Mouse (Mus musculus) hindbrain, embryonic 13.5 days (tissue): ENCODE measurements at regions not wholly inside any gene's neighbourhood (a gene's known extent, or its start where the extent isn't known, plus 50 kb on each side); places are given as distances from the start of the nearest gene placed in this dataset.
A peak's percentile ranks its signal among the peaks of the same experiment; 100 is the strongest.

ENCODE experiments used
- ATAC-seq: fragments of 200-750 bp; cut with Nextera tagmentation; 2 replicates; pipeline ENCODE4 v1.8.0; 2017; ENCODE audit warnings: moderate TSS enrichment; ENCODE audit not compliant: low FRiP score
- H3K27ac ChIP-seq: fragments of 300-500 bp; sonication (generic); 2 replicates; pipeline ENCODE4 v1.5.1; 2015; ENCODE audit warnings: inconsistent platforms, mild to moderate bottlenecking, moderate library complexity
- H3K27me3 ChIP-seq: fragments of 300-500 bp; sonication (generic); 2 replicates; pipeline ENCODE4 v1.6.1; 2015; ENCODE audit warnings: mild to moderate bottlenecking, inconsistent platforms
- H3K36me3 ChIP-seq: fragments of 300-500 bp; sonication (generic); 2 replicates; pipeline ENCODE4 v1.6.1; 2015; ENCODE audit warnings: mild to moderate bottlenecking, inconsistent platforms
- H3K4me1 ChIP-seq: fragments of 300-500 bp; sonication (generic); replicated peaks from 2 replicates; pipeline ENCODE4 v1.6.1; 2015; ENCODE audit warnings: inconsistent platforms
- H3K4me2 ChIP-seq: fragments of 300-500 bp; sonication (generic); 2 replicates; pipeline ENCODE4 v1.6.1; 2015; ENCODE audit warnings: inconsistent platforms, mild to moderate bottlenecking, moderate library complexity
- H3K4me3 ChIP-seq: fragments of 300-500 bp; sonication (generic); 2 replicates; pipeline ENCODE4 v1.5.1; 2015; ENCODE audit warnings: mild to moderate bottlenecking, inconsistent platforms
- H3K9ac ChIP-seq: fragments of 300-500 bp; sonication (generic); 2 replicates; pipeline ENCODE4 v1.6.1; 2015; ENCODE audit warnings: mild to moderate bottlenecking, inconsistent platforms
- H3K9me3 ChIP-seq: fragments of 300-500 bp; sonication (generic); 2 replicates; pipeline ENCODE4 v1.6.1; 2016; ENCODE audit warnings: inconsistent platforms
- WGBS: fragments of 180-500 bp; shearing (Covaris S2); methylation state at CpG from one replicate; pipeline ENCODE4 v1.1.7; 2015; 5-methylcytosine and 5-hydroxymethylcytosine counted together

DNA sequence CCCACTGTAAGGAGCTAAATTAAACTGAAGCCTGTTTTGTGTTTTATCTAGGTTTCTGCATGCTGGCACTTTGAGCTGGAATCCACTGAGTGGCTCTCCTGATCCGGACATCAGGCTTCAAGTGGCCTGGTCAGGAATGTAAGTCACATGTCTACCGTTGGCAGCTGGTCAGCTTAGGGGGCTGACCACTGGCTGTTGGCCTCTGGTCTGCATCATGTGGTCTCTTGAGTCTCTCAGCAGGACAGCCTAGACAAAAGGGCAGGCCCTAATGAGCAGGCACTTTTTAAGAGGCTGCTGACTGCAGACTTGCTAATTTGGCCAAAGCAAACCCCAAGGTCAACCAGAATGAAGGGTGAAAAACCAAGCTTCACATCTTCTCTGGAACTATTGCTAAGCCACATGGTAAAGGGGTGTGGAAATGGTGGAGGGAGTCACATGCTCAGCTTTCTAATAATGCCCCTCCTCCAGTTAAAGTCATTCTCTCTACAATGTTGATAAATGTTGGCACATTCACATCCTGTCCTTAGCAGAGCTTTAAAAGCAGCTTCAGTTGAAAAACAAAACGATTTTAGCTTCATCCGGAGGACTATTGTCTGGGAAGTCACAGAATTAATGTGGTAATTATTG, 493.1 kb downstream of the Slc4a3 start:
- 68% methylated on average over 4 of the region's 4 CpGs for WGBS
- Histone ChIP-seq H3K27ac (no peak overlapping the region), H3K4me2 (no peak overlapping the region), H3K4me1 (no peaks in the 10 kb centered on the region), H3K4me3 (no peak overlapping the region), H3K9ac (no peak overlapping the region), H3K27me3 (no peaks in the 10 kb centered on the region), H3K9me3 (no peaks in the 10 kb centered on the region), H3K36me3 (no peaks in the 10 kb centered on the region)
- ATAC-seq, result no peak

DNA sequence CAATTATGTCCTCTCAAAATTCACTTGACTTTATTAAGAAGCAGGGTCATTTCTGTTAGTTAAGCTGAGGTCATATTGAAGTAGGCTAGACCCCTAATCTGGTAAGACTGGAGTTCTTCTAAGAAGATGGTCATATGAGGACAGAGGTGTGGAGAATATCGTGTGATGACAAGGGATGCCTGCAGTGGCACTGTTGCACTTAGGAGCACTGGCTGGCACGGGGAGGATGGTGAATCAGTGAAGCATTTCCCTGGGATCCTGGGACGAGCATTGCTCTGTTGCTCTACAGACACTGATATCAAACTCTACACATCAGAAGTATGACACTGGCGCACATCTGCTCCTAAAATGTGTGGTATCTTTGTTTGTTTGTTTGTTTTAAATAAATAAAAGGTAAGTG, 493.6 kb downstream of the Slc4a3 start:
- H3K4me3 ChIP-seq, result no peak overlapping the region
- no peaks in the 10 kb centered on the region for H3K27me3 ChIP-seq
- H3K9me3 ChIP-seq, result no peaks in the 10 kb centered on the region
- H3K4me2 ChIP-seq, result no peak overlapping the region
- WGBS, result 85% methylated on average over 4 of the region's 4 CpGs
- H3K36me3 ChIP-seq, result no peaks in the 10 kb centered on the region
- no peak for ATAC-seq
- H3K4me1 ChIP-seq, result no peaks in the 10 kb centered on the region
- H3K9ac ChIP-seq, result no peak overlapping the region
- no peak overlapping the region for H3K27ac ChIP-seq

DNA sequence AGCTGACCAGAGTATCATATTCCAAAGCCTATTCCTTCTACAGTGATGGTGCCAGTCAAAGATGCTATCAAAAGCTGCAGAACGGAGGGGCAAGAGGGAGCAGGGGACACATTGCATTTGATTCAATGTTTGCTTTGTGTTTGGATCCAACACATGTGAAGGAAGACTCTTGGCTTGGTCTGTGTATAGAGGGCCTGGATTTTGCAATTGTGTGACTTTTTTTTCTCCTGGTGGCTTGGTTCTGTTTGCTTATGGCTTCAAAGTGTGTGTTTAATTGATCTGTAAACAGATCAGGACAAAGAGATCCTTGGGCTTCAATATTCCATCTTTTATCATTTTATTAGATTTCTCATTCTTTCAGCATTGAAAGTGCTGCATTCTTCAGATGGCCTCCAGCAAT, 504.2 kb downstream of the Slc4a3 start:
- Histone ChIP-seq H3K27me3 (no peaks in the 10 kb centered on the region), H3K4me3 (no peak overlapping the region), H3K36me3 (no peaks in the 10 kb centered on the region), H3K9me3 (no peaks in the 10 kb centered on the region), H3K9ac (no peak overlapping the region), H3K4me1 (peaks cover 11% of the 10 kb centered on the region), H3K4me2 (no peak overlapping the region), H3K27ac (no peak overlapping the region)
- ATAC-seq, result no peak
- 89% methylated on average over 1 of the region's 1 CpGs for WGBS

DNA sequence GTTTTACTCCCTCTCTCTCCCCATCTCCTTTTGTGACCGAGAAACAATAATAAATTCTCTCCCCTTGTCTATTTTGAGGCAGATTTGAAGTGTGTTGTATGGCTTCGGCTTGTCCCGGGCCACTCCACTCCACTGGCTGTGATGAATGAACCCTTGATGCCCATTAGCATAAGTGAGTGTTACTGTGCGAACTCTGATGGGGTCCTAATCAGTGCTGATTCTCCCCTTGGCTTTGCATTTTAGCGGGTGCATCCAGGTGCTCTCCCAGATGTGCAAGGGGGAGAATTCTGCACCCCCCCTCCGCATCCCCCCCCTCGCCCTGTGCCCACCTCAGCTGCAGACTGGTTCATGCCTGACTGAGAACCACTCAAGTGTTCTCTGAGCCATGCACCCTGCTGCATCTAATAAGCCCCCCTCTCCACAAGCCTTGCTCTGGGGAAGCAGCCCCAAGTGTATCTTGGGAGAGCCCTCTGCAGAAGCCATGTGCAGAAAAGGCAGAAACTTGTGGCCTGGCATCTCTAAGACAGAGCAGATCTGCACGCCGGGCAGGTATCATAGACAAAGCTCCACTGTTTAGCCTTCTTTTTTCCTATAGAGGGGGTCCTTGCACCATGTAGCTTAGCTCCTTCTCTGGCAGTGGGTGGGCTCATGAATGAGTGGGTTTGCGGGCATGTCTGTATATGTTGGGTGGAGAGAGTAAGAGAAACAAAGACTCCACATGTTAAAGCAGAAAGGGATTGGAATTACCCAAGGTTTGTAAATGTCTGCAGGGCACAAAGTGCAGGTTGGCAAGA, 507.5 kb downstream of the Slc4a3 start:
- H3K4me3 ChIP-seq, result no peak overlapping the region
- H3K9ac ChIP-seq, result 0 out of 2 replicates have a peak overlapping the region, but pooled peaks have one; percentile 5
- H3K27me3 ChIP-seq, result no peaks in the 10 kb centered on the region
- no peaks in the 10 kb centered on the region for H3K36me3 ChIP-seq
- WGBS, result 43% methylated on average over 10 of the region's 10 CpGs
- ATAC-seq, result no peak
- no peak overlapping the region for H3K27ac ChIP-seq
- H3K4me2 ChIP-seq, result no peak overlapping the region
- H3K4me1 ChIP-seq, result peaks cover 11% of the 10 kb centered on the region
- no peaks in the 10 kb centered on the region for H3K9me3 ChIP-seq

DNA sequence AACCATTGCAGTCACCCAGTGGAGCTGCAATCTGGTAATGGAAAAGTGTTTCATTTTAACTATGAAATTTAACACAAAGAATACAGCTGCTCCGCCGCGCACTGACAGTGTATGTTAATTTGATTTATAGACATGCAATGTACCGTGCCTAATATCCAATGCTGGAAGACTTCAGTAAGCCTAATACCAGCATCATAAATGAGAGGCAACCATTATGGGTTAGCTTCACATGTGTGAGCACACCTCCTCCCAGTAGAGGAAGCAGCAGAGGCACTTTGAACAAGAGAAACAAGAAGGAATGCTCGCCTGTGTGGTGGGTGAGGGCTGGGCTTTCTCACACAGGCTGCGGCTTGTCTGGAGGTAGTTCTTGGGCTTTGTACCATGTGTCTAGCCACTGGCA, 519.7 kb downstream of the Slc4a3 start:
- Histone ChIP-seq H3K27me3 (no peaks in the 10 kb centered on the region), H3K27ac (peak overlapping the region; percentile 40), H3K4me3 (no peak overlapping the region), H3K4me2 (no peak overlapping the region), H3K9ac (no peak overlapping the region), H3K4me1 (peaks cover 14% of the 10 kb centered on the region), H3K36me3 (no peaks in the 10 kb centered on the region), H3K9me3 (no peaks in the 10 kb centered on the region)
- ATAC-seq, result peak; percentile 52; the same call in 1 of the 2 replicates
- WGBS, result 47% methylated on average over 6 of the region's 6 CpGs

DNA sequence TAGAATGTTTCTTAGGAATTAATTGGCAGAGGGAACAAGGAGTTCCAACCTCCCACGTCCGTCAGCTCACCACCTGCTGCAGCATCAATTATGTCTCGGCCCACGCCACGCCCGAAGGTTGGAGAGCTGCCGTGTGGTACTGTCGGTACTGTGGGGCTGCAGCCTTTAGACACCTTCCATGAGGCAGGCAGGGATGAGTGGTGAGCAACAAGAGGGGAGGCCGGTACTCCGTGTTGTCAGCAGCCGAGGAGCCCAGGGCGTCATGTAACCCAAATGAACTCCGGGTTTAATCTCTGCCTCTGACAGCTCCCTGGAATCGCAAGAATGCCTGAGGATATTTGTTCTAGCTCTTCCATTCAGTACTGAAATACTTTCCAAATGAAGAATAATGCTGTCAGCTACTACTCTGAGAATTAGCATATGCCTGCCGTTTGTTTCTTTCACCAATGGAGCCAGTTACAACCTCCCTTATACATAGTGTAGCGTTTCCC, 524.8 kb downstream of the Slc4a3 start:
- no peaks in the 10 kb centered on the region for H3K27me3 ChIP-seq
- no peaks in the 10 kb centered on the region for H3K9me3 ChIP-seq
- no peak overlapping the region for H3K9ac ChIP-seq
- no peak for ATAC-seq
- no peak overlapping the region for H3K4me3 ChIP-seq
- H3K36me3 ChIP-seq, result no peaks in the 10 kb centered on the region
- WGBS, result 63% methylated on average over 16 of the region's 16 CpGs
- H3K27ac ChIP-seq, result no peak overlapping the region
- H3K4me1 ChIP-seq, result peaks cover 23% of the 10 kb centered on the region
- H3K4me2 ChIP-seq, result no peak overlapping the region

DNA sequence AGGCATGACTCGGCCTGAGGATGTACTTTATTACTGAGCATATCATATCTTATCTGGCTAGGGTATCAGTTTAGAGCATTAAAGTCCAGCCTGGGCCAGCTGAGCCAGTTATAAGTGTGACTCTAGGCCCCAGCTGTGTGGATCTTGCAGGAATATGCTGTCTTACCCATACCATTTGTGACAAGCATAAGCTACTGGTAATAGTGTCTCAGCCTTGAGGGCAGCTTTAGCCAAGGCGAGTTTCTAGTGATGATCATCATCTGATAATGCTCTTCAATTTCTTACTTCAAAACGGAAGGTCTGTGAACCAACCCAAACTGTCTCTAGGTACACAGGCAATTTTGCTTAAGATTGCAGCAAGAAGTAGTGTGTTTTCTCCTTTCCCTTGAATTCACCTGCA, 529.1 kb downstream of the Slc4a3 start:
- no peak for ATAC-seq
- Histone ChIP-seq H3K27ac (peak overlapping the region; percentile 70), H3K27me3 (no peaks in the 10 kb centered on the region), H3K4me3 (no peak overlapping the region), H3K4me1 (peaks cover 25% of the 10 kb centered on the region), H3K36me3 (no peaks in the 10 kb centered on the region), H3K9me3 (no peaks in the 10 kb centered on the region), H3K4me2 (no peak overlapping the region), H3K9ac (no peak overlapping the region)
- WGBS, result 69% methylated on average over 3 of the region's 3 CpGs

DNA sequence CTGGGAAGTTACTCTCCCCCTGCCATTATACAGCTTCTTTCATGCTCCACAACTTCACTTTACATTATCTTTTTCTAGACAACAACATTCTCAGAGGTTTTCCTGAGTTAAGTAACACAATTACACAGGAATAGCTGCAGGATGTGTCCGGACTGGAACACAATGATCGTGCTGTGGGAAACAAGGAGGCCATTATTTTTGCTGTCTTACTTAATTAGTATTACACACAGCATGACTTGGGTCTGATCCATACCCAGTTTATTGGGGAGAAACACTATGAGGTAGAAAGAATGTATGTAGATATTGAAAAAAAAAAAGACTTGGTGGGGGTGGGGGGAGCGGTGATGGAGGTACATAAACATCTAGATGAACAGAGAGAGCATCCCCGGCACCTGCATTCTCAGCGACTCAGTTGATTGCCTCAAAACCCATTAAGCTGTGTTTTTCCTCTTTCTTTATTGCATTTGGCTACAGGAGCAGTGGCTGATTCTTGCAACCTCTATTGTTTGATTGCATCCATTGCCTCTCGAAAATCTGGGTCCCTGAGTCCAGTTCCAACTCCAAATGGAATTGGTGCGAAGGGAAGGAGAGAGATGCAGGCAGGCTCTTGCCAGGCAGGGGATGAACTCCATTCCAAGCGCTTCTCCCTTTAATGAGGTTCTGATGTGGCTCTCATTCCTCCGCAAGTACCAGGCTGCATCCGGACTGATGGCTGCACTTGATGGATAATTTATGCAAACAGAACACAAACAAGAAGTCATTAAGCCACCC, 529.8 kb downstream of the Slc4a3 start:
- Histone ChIP-seq H3K4me1 (peaks cover 23% of the 10 kb centered on the region), H3K27ac (peak overlapping the region; percentile 70), H3K36me3 (no peaks in the 10 kb centered on the region), H3K27me3 (no peaks in the 10 kb centered on the region), H3K4me2 (peak overlapping the region; percentile 26), H3K9me3 (no peaks in the 10 kb centered on the region), H3K9ac (no peak overlapping the region), H3K4me3 (no peak overlapping the region)
- ATAC-seq, result no peak
- WGBS, result 32% methylated on average over 10 of the region's 10 CpGs

DNA sequence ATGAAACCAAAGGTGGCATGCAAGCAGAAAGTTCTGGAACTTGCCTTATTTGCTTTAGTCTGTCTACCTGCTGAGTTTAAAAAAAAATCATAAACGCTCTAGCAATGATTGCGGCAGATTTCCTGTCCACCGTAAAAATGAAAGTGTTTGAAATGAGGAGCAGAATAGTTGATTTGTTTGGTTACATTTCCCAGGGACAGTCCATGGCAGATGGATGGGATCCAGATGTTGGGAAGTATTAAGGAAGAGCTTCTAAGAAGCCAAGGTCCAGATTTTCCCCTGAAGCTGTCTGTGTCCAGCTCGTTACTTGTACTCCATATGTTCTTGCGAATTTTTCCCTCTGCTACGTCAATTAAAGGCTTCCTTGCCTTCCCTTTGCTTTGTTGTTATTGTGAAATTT, 534.2 kb downstream of the Slc4a3 start:
- no peaks in the 10 kb centered on the region for H3K9me3 ChIP-seq
- H3K36me3 ChIP-seq, result no peaks in the 10 kb centered on the region
- WGBS, result 82% methylated on average over 6 of the region's 6 CpGs
- peaks cover 14% of the 10 kb centered on the region for H3K4me1 ChIP-seq
- no peak overlapping the region for H3K4me2 ChIP-seq
- ATAC-seq, result no peak
- no peak overlapping the region for H3K9ac ChIP-seq
- no peaks in the 10 kb centered on the region for H3K27me3 ChIP-seq
- no peak overlapping the region for H3K4me3 ChIP-seq
- no peak overlapping the region for H3K27ac ChIP-seq

DNA sequence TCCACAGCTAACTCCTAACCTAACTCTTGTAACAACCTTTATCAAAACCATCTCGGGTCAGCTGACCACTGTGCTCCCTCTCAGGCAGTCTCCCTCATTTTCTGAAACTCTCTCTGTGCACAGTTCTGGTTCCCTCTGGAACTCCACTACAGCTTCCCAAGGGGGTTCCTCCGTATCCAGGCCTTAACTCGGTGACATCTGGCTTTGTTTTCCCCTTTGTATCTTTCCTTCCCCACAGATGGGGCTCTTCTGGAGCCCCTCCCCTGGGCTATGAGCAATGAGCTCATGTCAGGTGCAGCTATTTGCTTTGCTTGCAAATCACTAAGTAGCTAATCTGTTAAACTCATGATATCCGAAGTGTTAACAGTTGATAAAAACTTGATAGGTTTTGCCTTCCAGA, 535.6 kb downstream of the Slc4a3 start:
- 0 out of 2 replicates have a peak, but pooled peaks cover 4% of the 10 kb centered on the region for H3K4me1 ChIP-seq
- H3K9ac ChIP-seq, result no peak overlapping the region
- 44% methylated on average over 4 of the region's 4 CpGs for WGBS
- no peak overlapping the region for H3K4me2 ChIP-seq
- no peak overlapping the region for H3K27ac ChIP-seq
- no peaks in the 10 kb centered on the region for H3K27me3 ChIP-seq
- H3K36me3 ChIP-seq, result no peaks in the 10 kb centered on the region
- ATAC-seq, result no peak
- H3K9me3 ChIP-seq, result no peaks in the 10 kb centered on the region
- no peak overlapping the region for H3K4me3 ChIP-seq

DNA sequence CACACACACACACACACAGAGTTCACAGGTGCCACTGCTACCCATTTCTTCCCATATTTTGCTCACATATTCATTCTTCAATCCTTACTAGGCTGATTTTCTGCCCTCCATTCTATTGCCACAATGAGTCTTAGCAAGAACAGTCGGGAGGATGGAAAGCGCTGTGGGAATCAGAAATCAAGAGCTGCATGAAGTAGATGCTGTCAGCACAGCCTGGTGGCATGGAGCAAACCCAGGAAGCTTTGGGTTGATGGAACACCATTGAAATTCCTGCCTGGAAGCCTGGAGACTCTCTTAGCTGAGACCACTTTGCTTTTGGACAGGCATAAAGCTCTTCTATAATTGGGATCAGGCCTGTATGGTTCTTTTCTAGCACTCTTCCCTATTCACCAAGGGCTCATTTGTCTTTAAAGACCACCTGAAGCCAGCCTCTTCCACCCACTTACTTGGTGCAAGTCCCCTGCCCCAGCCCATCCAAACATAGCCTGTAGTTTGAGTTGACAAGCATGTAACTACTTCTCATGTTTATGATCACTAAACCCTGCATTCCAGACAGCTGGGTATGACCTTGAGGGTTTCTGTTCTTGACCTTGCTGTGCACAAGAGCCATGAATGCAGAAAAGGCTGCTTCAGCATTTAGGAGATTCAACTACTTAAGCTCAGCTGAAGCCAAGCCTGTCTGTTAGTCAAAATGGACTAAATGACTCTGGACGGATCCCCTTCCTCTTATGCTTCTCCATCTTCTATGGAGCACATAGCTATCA, 537.4 kb downstream of the Slc4a3 start:
- Histone ChIP-seq H3K4me3 (no peak overlapping the region), H3K9me3 (no peaks in the 10 kb centered on the region), H3K27me3 (no peaks in the 10 kb centered on the region), H3K27ac (no peak overlapping the region), H3K4me2 (no peak overlapping the region), H3K4me1 (no peaks in the 10 kb centered on the region), H3K9ac (no peak overlapping the region), H3K36me3 (no peaks in the 10 kb centered on the region)
- ATAC-seq, result no peak
- WGBS, result 92% methylated on average over 3 of the region's 3 CpGs

DNA sequence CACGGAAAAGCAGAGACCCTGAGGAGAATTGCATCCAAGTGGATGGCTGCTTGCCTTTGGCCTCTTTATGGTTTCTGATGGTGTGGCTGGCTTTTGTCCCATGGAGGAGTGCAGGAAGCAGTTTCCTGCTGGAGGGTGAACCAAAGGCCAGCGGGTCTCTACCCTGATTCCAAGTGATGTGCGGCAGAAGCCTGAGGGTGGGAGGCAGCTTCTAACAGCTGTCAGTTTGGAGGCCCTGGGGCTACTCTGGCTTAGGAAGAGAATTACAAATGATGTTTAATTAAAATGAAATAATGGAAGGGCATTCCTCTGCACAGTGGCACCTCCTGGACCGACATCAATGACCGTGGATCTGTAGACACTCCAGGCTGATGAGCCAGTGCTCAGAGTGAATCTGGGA, 545.0 kb downstream of the Slc4a3 start:
- Histone ChIP-seq H3K9me3 (no peaks in the 10 kb centered on the region), H3K9ac (no peak overlapping the region), H3K36me3 (no peaks in the 10 kb centered on the region), H3K4me2 (no peak overlapping the region), H3K27me3 (no peaks in the 10 kb centered on the region), H3K4me1 (peaks cover 7% of the 10 kb centered on the region), H3K27ac (no peak overlapping the region), H3K4me3 (no peak overlapping the region)
- WGBS, result 26% methylated on average over 5 of the region's 5 CpGs
- ATAC-seq, result no peak
